ENCODE assay signal across 19 mouse cellular contexts in genomic region chr15:93583051-93583450, GRCm38 (mm10). TPM values are rescaled to one million over a fixed set of nuclear protein-coding genes. Genes with fewer than 3 reads are reported as not detected.
A peak's percentile ranks its signal among the peaks of the same experiment; 100 is the strongest.
DNase-seq lines count a peak whose midpoint lies in the region; ATAC-seq lines count a peak whose summit lies in the region.
"Had no signal": no experiment of that assay in that cellular context is flagged by ENCODE, and none has a peak within 500 bp of the region (broad histone marks: within the 10 kb centered on the region; RNA-seq: fewer than 3 reads in every experiment).

No protein-coding gene starts in this region.

- H3K27ac ChIP-seq in hindbrain, embryonic 13.5 days, result no peak overlapping the region
- no peak overlapping the region for H3K27ac ChIP-seq in forebrain, embryonic 12.5 days
- H3K27ac ChIP-seq: embryonic facial prominence, embryonic 10.5 days; embryonic facial prominence, embryonic 12.5 days had no signal

- no peaks in the 10 kb centered on the region for H3K36me3 ChIP-seq in hindbrain, embryonic 13.5 days
- H3K36me3 ChIP-seq in forebrain, embryonic 12.5 days (replicated peaks), result no peaks in the 10 kb centered on the region

- peak; percentile 34 for DNase-seq in adrenal gland, postnatal 10 days
- DNase-seq in adrenal gland, postnatal 4 days (ENCODE audit: low spot score in 2 of 2), result no peak
- peak; percentile 51 for DNase-seq in induced T-regulatory cell, adult 2 months (ENCODE audit: low read depth)
- no peak for DNase-seq in kidney, adult 8-10 months
- DNase-seq: adrenal gland, adult 8-10 months; adrenal gland, postnatal 25 days; cerebellum, adult 11-12 months; cerebellum, adult 2 months; cerebellum, adult 9-10 months; cerebellum, postnatal 10 days; cerebellum, postnatal 25 days had no signal

- no peak overlapping the region for H3K4me2 ChIP-seq in hindbrain, embryonic 13.5 days
- no peak overlapping the region for H3K4me2 ChIP-seq in forebrain, embryonic 12.5 days
- H3K4me2 ChIP-seq: embryonic facial prominence, embryonic 12.5 days had no signal

- no peaks in the 10 kb centered on the region for H3K4me1 ChIP-seq in hindbrain, embryonic 13.5 days (replicated peaks)
- H3K4me1 ChIP-seq in forebrain, embryonic 12.5 days, result no peaks in the 10 kb centered on the region

- 77% methylated on average over 11 of the region's 11 CpGs for WGBS in hindbrain, embryonic 13.5 days
- 86% methylated on average over 11 of the region's 11 CpGs for WGBS in forebrain, embryonic 12.5 days

- H3K4me3 ChIP-seq in hindbrain, embryonic 13.5 days, result no peak overlapping the region
- no peak overlapping the region for H3K4me3 ChIP-seq in forebrain, embryonic 12.5 days (replicated peaks)
- H3K4me3 ChIP-seq: embryonic facial prominence, embryonic 10.5 days; embryonic facial prominence, embryonic 12.5 days had no signal

- ATAC-seq in CD4-positive, CD25-positive, alpha-beta regulatory T cell, adult 4 months, result peak; percentile 93
- ATAC-seq in hindbrain, embryonic 13.5 days (ENCODE audit: low FRiP score), result no peak
- no peak for ATAC-seq in forebrain, embryonic 12.5 days (ENCODE audit: low FRiP score)
- ATAC-seq: forebrain, embryonic 14.5 days; forebrain, embryonic 16.5 days had no signal

- H3K9me3 ChIP-seq in hindbrain, embryonic 13.5 days, result no peaks in the 10 kb centered on the region
- no peaks in the 10 kb centered on the region for H3K9me3 ChIP-seq in forebrain, embryonic 12.5 days

- H3K9ac ChIP-seq in hindbrain, embryonic 13.5 days, result no peak overlapping the region
- H3K9ac ChIP-seq in forebrain, embryonic 12.5 days, result no peak overlapping the region
- H3K9ac ChIP-seq: embryonic facial prominence, embryonic 12.5 days had no signal

- H3K27me3 ChIP-seq in hindbrain, embryonic 13.5 days, result no peaks in the 10 kb centered on the region
- H3K27me3 ChIP-seq in forebrain, embryonic 12.5 days, result no peaks in the 10 kb centered on the region
- H3K27me3 ChIP-seq: embryonic facial prominence, embryonic 12.5 days had no signal

RNA-seq across cellular contexts. Expression of gene Prickle1, which starts 12.6 kb away (rescaled TPM):
- 10 to 100 TPM; 21.0 to 23.8 TPM for total RNA-seq in adrenal gland, postnatal 10 days (2021)
- 10 to 100 TPM; 30.2 to 30.4 TPM for total RNA-seq in adrenal gland, postnatal 4 days (2021)
- 1 to 10 TPM; 1.5 TPM for polyA plus RNA-seq in CD4-positive, CD25-positive, alpha-beta regulatory T cell, adult 4 months (2017; shearing (Covaris generic))
- 14.9 and 15.9 TPM in 2 replicates for polyA plus RNA-seq in hindbrain, embryonic 13.5 days (2015; fragmentation: Nextera tagmentation; extraction: Ambion mirVana)
- polyA plus RNA-seq in forebrain, embryonic 12.5 days (2016; fragmentation: Nextera tagmentation; extraction: Ambion mirVana), result 9.0 and 11.0 TPM in 2 replicates
- total RNA-seq: MEL had no signal

Comparison
In these comparisons a context has a peak if more than half of its experiments do, and no peak if none do; other contexts are left out.
1. DNase-seq: peak in adrenal gland, postnatal 10 days (single experiment) and induced T-regulatory cell, adult 2 months (single experiment); none in adrenal gland, postnatal 4 days (0 of 2) and kidney, adult 8-10 months (0 of 2).